Mouse (Mus musculus) embryonic fibroblast, embryonic 13.5 days (primary cell): ENCODE measurements at regions not wholly inside any gene's neighbourhood (a gene's known extent, or its start where the extent isn't known, plus 50 kb on each side); places are given as distances from the start of the nearest gene placed in this dataset.

Experiments
- CTCF ChIP-seq: IDR thresholded peaks from 2 replicates; pipeline ENCODE4 v1.5.1; 2011; ENCODE audit warnings: mild to moderate bottlenecking, control low read depth, low read length, moderate library complexity, borderline replicate concordance; ENCODE audit not compliant: insufficient read depth
- POLR2A ChIP-seq: IDR thresholded peaks from 2 replicates; pipeline ENCODE4 v1.6.1; 2011; ENCODE audit warnings: low read depth, mild to moderate bottlenecking, control low read depth, low read length, moderate library complexity

DNA sequence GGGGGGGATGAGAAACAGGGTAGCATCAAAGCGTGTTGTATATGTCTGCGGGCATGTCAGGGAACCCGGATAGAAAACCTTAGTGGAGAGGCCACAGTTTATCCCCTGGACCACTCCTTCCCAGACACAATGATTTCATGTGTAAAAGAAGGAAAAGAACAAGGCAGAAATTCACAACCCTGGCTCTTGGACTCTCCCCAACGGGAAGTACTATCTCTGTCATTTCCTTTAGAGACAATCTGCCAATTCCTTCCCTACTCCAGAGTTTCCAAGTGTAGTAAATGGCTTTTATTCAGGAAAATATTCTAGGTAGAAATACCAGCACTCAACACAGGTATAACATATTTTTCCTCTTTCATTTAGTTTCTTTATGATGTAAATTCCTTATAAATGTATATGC lies 141.7 kb upstream of the Ccn2 start:
- TF ChIP-seq CTCF (no peak), POLR2A (no peak)
